Mouse (Mus musculus): ENCODE results near the gene Schip1. TPM values are rescaled to one million over a fixed set of nuclear protein-coding genes. Genes with fewer than 3 reads are reported as not detected.
"Not testable (repeated sequence)": the region's sequence is repeated elsewhere in the genome, so short reads cannot be mapped to it uniquely, and the experiment has no call there.

Schip1 gene
- 100 to 1,000 TPM; 277 to 334 TPM for total RNA-seq (2021)

- intact Hi-C loops (cut with DNase I) = no loop called here
- DNase-seq (ENCODE audit: low spot score in 2 of 2) = no peak
Observed at GRCm38 (mm10) chr3:68064731-68065130, at the start of gene Schip1. Gene Schip1 (plus strand): TSS chr3:68064802.

DNA sequence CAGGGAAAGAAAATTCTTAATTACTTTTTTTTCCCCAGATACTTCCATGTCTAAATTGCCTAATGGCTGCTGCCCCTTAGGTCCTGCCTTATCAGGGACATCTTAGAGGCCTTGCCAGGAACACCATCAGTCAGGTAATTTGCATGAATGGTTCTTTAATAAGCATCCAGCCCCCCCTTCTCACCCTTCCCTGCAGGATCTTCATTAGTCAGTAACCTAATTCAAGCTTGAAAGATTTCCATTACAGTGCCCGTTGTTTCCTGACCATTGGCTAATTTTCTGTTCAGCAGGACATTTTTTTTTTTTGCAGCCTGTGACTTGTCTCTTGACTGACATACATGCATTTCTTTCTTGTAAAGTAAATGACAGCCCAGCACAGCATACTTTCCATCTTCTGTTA is 48.8 kb upstream of the Schip1 start:
- intact Hi-C loops (cut with DNase I) = no loop called here
- no peak for DNase-seq (ENCODE audit: low spot score in 2 of 2)

GRCm38 (mm10) chr3:68019401-68019800 is 45.2 kb upstream of the Schip1 start:
- intact Hi-C loops (cut with DNase I) = no loop called here

GRCm38 (mm10) chr3:68036097-68036496 is 28.5 kb upstream of the Schip1 start:
- intact Hi-C loops (cut with DNase I) = no loop called here
- no peak for DNase-seq (ENCODE audit: low spot score in 2 of 2)

More at GRCm38 (mm10) chr3:68019401-68019800, 45.2 kb upstream of the Schip1 start:
- no peak for DNase-seq (ENCODE audit: low spot score in 2 of 2)

DNA sequence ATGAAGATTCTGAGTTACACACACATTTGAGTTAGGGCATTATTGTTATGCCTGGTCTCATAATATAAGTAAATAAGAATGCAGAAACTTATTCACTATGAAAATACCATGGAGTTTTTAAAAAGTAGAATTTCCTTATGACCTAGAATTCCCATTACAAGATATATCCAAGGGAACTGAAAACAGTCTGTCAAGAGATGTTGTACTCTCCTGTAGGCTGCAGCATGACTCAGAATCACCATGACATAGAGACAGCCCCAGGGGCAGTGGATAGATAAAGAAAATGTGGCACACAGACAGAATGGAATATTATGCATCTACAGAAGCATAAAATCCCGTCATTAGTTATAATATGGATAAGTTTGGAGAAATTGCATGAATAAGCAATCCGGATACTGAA is 21.7 kb upstream of the Schip1 start:
- no peak for DNase-seq (ENCODE audit: low spot score in 2 of 2)
- intact Hi-C loops (cut with DNase I) = loop anchor here (5.0 kb wide), 1 partner anchor 151 kb away; the partner anchor contains the start of genes Iqcj and Iqschfp

DNA sequence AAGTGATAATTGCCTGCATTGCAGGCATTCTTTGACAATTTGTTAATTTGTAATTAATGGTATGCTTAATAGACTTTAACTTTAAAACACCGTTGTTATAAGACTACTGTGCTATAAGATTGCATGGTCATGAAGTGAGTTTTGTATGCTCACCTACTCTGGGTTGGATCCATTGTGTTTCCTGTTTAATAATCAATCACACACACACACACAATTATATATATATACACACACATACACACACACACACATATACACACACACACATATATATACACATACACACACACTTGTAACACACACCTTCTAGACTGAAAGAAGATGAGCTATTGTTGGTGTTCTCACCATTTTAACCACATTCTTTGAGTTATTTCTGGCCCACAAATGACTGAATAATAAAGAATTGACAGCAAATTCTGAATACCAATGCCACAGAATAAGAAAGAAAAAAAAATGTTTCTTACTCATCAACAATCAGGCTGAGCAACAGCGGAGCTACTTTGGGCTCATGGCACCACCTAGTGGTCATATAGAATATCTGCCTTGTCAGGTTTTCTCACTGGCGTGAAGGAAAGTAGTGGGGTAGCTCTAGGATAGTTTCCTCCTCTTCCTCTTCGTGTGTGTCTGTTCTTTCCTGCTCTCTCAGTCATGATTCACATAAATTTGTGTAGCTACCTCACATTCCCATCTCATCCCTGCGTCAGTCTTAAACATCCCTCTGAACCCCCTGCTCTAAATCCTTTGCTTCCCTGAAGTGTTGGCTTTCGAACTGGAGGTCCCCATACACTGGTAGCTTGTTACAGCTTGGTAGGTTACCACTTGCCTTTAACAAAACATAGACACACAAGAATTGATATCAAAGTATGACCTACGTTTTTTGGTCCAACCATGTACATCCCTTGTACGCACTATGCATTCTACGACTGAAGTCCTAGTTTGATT is 18.9 kb upstream of the Schip1 start:
- intact Hi-C loops (cut with DNase I) = loop anchor here (1.0 to 5.0 kb wide), 2 partner anchors 421 to 528 kb away; partner anchors contain the start of gene Rarres1
- DNase-seq (ENCODE audit: low spot score in 2 of 2) = peak; percentile 57 to 76

DNA sequence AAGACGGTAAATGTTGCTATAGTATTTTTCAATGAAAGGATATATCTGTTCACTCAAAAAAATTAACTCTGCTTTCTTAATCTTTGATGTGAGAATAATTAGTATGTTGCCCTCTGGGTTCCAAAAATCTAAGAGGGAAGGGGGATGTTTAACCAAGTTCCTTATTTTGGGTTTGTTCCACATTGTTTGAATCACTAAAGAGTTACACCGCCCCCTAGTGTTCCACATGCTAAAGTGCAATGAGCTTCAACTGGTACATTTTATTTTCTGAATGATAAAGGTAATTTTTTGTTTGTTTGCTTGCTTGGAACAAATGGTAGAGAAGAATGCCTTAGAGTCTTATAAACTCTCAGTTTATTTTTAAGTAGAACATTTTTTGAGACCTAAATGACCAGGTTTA is 11.1 kb upstream of the Schip1 start:
- intact Hi-C loops (cut with DNase I) = loop anchor here (5.0 kb wide), 1 partner anchor 899 kb away; no protein-coding TSS in a partner anchor
- DNase-seq (ENCODE audit: low spot score in 2 of 2) = peak in 1 of 2 experiments; percentile 56

DNA sequence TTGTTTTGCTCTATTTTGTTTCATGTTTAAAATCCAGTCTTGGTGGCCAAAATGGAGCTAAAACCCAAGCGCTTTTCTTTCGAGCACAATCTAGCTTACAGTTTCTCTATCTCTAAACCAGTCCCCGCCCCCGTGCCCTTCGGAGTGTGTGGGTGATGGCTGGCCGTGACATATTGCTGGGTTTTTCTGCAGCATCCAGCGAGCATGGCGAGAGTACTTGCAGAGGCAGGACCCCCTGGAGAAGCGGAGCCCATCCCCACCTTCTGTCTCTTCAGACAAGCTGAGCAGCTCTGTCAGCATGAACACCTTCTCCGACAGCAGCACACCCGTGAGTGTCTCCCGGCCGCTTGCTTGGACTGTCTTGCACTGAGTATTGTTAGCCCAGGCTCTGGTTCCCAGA is 9.5 kb upstream of the Schip1 start:
- intact Hi-C loops (cut with DNase I) = loop anchor here (5.0 kb wide), 1 partner anchor 637 kb away; the partner anchor contains the start of gene Il12a
- peak in 1 of 2 experiments; percentile 78 for DNase-seq (ENCODE audit: low spot score in 2 of 2)

DNA sequence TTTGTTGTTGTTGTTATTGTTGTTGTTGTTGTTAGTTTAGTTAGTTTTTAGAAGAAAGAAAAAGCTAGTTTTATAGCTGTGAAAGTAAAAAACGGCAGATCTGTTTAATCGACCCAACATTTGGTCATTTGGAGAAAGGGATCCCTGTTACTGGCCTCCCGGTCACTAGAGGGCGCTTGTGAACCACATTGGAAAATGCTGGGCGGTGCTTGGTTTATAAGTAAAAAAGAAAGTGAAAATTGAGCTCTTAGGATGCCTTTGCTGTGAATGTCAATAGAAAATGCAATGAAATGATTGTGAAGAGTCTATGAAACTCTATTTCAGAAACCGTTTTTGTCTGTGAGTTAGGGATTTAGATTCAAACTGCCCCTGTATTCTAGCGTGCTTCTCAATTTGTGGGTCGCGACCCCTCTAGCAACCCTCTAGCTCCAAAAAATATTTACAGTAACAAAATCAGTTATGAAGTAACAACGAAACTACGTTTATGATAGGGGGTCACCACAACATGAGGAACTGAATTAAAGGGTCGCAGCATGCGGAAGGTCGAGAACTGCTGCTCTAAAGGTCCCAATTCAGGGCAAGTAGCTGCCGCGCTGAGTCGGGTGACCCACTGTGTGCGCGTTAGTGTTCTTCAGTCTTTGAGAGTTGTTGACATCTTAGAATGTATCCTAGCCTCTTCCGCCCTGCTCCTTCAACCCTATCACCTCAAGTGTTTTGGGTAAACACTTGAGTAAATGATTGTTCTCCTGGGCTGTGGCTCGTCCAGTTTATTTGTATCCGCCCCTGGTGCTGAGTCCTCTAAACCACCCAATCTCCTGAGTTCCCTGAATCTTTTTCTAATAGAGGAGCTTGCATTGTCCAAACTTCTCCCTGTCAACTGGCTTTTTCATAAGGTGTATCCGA is 8.0 kb upstream of the Schip1 start:
- DNase-seq (ENCODE audit: low spot score in 2 of 2) = peak; percentile 75 to 84
- intact Hi-C loops (cut with DNase I) = loop anchor here (2.0 to 5.0 kb wide), 2 partner anchors 486 to 636 kb away; partner anchors contain the start of gene Il12a

DNA sequence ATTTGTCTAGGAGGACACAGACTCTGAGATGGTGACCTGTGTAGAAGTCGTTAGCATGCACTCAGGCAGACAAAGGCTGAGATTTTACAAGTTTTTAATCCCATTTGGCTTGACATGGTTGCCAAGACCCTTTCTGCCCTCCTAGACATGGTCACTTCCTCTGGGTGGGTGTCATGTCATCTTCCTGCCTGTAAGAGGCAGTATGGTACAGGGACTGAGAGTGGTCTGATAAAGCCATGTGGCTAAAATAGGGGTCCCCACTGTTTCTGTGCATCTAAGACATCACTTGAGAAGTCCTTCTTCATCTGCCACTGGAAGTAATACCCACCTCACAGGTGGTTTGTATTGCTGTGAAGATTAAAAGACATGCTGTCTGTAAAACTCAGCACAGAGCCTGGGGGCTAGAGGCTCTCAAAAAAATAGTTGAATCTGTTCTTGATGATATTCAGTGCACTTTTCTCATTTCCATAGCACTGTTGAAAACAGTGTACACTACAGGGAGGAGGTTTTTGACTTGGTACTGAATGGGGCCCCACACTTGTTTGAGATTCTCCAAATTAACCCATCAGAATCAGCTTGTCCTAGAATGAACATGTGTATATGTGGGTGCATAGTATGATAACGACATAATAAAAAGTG is 5.3 kb upstream of the Schip1 start:
- peak in 1 of 2 experiments; percentile 40 for DNase-seq (ENCODE audit: low spot score in 2 of 2)
- intact Hi-C loops (cut with DNase I) = loop anchor here (5.0 kb wide), 1 partner anchor 633 kb away; the partner anchor contains the start of gene Il12a

- DNase-seq (ENCODE audit: low spot score in 2 of 2) = no peak
- intact Hi-C loops (cut with DNase I) = no loop called here
Observed at GRCm38 (mm10) chr3:68071395-68072386, 7.1 kb downstream of the Schip1 start.

GRCm38 (mm10) chr3:68077406-68077805 is 12.8 kb downstream of the Schip1 start:
- intact Hi-C loops (cut with DNase I) = no loop called here
- peak in 1 of 2 experiments; percentile 63 for DNase-seq (ENCODE audit: low spot score in 2 of 2)

DNA sequence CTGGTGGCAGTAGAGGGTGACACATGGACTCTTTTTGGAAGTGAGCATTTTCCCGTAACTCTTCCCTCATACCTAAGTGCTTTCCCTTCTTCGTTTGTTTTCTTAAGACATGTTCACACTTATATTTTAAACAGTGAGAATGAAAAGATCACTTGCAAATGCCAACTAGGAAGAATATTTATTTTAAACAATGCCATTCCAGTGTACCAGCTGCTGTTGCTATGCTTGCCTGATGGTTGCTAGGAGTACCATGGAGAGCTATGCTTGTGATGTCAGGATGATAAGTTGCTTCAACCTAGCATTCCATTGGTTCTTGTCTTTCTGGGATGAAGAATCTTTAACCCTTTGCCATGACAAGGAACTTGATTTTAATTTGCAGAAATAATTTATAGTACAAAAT is 20.4 kb downstream of the Schip1 start:
- peak in 1 of 2 experiments; percentile 59 for DNase-seq (ENCODE audit: low spot score in 2 of 2)
- intact Hi-C loops (cut with DNase I) = loop anchor here (10.0 kb wide), 1 partner anchor 160 kb away; no protein-coding TSS in a partner anchor

DNA sequence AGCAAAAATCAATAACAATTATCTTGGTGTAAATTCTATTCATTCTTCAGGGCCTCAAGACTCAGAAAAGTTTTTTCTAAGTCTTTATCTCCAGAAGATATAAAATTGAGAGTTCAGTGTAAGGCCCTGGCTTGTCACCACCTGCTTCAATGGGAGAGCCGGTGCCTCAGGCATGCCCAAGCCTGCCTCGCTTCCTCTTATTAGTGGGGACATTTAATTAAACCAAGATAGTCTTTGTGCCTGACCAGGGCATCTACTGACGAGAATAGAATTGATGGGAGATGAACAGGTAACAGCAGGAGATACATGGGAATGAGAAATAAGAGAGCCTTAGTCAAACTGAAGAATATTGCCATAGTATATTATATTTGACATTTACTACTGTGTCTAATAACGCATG is 27.5 kb downstream of the Schip1 start:
- intact Hi-C loops (cut with DNase I) = no loop called here
- no peak for DNase-seq (ENCODE audit: low spot score in 2 of 2)

DNA sequence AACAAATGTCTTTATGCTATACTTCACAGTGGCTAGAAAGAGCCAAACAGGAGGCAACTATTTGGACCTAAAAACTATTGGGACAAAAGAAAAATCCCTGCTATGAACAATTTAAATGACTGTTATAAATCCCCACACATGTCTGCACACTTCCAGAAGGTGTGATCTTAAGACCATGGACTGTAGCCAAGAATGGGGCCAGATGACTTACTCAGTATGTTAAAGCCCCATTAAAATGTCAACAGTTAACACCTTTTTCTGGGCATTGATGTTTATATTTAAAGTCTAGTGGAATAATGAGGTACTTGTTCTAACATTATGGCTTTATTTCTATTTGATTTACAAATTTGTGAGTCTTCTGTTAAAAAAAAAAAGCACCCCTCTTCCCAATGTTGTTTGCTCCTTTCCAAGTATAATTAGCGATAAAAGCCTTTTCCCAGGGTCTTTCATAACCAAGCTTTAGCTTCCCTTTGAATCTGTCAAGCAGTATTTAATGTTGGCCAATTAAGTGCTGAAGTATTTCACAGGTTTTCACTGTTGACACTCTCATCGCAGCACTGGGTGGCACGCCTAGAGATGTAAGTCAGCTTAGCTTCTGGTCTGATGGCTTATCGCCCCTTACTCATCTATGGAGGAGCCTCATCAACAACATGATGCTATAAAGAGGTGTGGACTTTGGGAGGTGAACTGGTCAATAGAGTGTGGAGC is 32.3 kb downstream of the Schip1 start:
- no peak for DNase-seq (ENCODE audit: low spot score in 2 of 2)
- intact Hi-C loops (cut with DNase I) = no loop called here

GRCm38 (mm10) chr3:68099561-68099960 is 35.0 kb downstream of the Schip1 start:
- peak in 1 of 2 experiments; percentile 37 for DNase-seq (ENCODE audit: low spot score in 2 of 2)

DNA sequence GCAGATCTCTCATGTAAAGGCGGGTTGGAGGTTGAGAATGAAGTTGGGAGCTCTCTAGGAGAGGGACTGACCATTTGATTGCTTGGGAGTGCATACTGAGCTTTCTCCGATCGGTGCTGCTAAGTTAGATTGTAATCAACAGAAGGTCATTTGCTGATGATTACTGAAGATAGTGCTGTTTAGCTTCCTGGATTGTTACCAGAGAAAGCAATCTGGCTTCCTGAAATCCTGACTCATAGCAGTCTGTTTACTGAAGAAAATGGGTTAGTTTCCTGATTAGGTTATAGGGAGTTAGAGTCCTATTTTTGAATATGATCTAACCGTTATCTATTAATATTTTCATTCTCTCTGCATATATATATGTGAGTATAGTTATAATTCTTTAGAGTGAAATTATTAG is 36.7 kb downstream of the Schip1 start:
- no peak for DNase-seq (ENCODE audit: low spot score in 2 of 2)
- intact Hi-C loops (cut with DNase I) = no loop called here

More at GRCm38 (mm10) chr3:68099561-68099960, 35.0 kb downstream of the Schip1 start:
- intact Hi-C loops (cut with DNase I) = not testable (repeated sequence)
